In genomic region chr8:69715366-69715765, GRCm38 (mm10) we compare ENCODE assay signal across 10 mouse cellular contexts. TPM values are rescaled to one million over a fixed set of nuclear protein-coding genes. Genes with fewer than 3 reads are reported as not detected.
A peak's percentile ranks its signal among the peaks of the same experiment; 100 is the strongest.
DNase-seq lines count a peak whose midpoint lies in the region; ATAC-seq and TF ChIP-seq lines count a peak whose summit lies in the region.
"Had no signal": no experiment of that assay in that cellular context is flagged by ENCODE, and none has a peak within 500 bp of the region (broad histone marks: within the 10 kb centered on the region; RNA-seq: fewer than 3 reads in every experiment).

No protein-coding gene starts in this region.

- peaks cover 22% of the 10 kb centered on the region for H3K4me1 ChIP-seq in heart, embryonic 12.5 days (replicated peaks)
- H3K4me1 ChIP-seq in bone marrow macrophage, adult 2 months (ENCODE audit: control insufficient read depth, insufficient read depth, low read length): peaks cover 12% of the 10 kb centered on the region
- peaks cover 14% of the 10 kb centered on the region for H3K4me1 ChIP-seq in hindbrain, embryonic 12.5 days
- H3K4me1 ChIP-seq in midbrain, embryonic 11.5 days (ENCODE audit: control insufficient read depth, insufficient read depth, low read length): peaks cover 6% of the 10 kb centered on the region

- H3K27ac ChIP-seq in heart, embryonic 12.5 days (ENCODE audit: poor library complexity, severe bottlenecking): no peak overlapping the region
- no peak overlapping the region for H3K27ac ChIP-seq in bone marrow macrophage, adult 2 months (ENCODE audit: insufficient read depth, low read depth, low read length)
- no peak overlapping the region for H3K27ac ChIP-seq in hindbrain, embryonic 12.5 days
- no peak overlapping the region for H3K27ac ChIP-seq in midbrain, embryonic 11.5 days (ENCODE audit: low read depth, low read length)

- peak overlapping the region; percentile 60 for H3K4me2 ChIP-seq in heart, embryonic 12.5 days
- peak overlapping the region; percentile 52 for H3K4me2 ChIP-seq in hindbrain, embryonic 12.5 days (replicated peaks)
- H3K4me2 ChIP-seq in midbrain, embryonic 11.5 days: peak overlapping the region; percentile 44

- H3K36me3 ChIP-seq in heart, embryonic 12.5 days: peaks cover 33% of the 10 kb centered on the region
- H3K36me3 ChIP-seq in hindbrain, embryonic 12.5 days: peaks cover 7% of the 10 kb centered on the region; the same call in 1 of the 2 replicates
- H3K36me3 ChIP-seq in midbrain, embryonic 11.5 days (ENCODE audit: control insufficient read depth, insufficient read depth, low read length): no peaks in the 10 kb centered on the region; the same call in 1 of the 2 replicates

- H3K4me3 ChIP-seq in heart, embryonic 12.5 days: peak overlapping the region; percentile 23
- peak overlapping the region; percentile 33 for H3K4me3 ChIP-seq in bone marrow macrophage, adult 2 months (ENCODE audit: insufficient read depth, low read length)
- H3K4me3 ChIP-seq in hindbrain, embryonic 12.5 days: peak overlapping the region; percentile 93; the same call in 1 of the 2 replicates
- peak overlapping the region; percentile 86 for H3K4me3 ChIP-seq in midbrain, embryonic 11.5 days (ENCODE audit: low read depth, low read length)

- DNase-seq in heart, adult 8-10 months (ENCODE audit: low spot score): no peak
- peak; percentile 67 for DNase-seq in midbrain, embryonic 11.5 days (ENCODE audit: low spot score, missing footprints)
- DNase-seq in layer of hippocampus, adult 11-12 months (ENCODE audit: low spot score): no peak
- DNase-seq in urinary bladder, postnatal 25 days (ENCODE audit: low spot score): no peak
- DNase-seq: right cerebral cortex, adult 18-20 months had no signal

- 74% methylated on average over 6 of the region's 6 CpGs for WGBS in heart, embryonic 12.5 days
- 86% methylated on average over 6 of the region's 6 CpGs for WGBS in hindbrain, embryonic 12.5 days
- WGBS in midbrain, embryonic 11.5 days: 85% methylated on average over 6 of the region's 6 CpGs

- no peak for TF ChIP-seq CTCF in bone marrow macrophage, adult 2 months (IDR thresholded peaks at IDR 0.05; ENCODE audit: low read depth, low read length)

- H3K9ac ChIP-seq in heart, embryonic 12.5 days: peak overlapping the region; percentile 52
- peak overlapping the region; percentile 49 for H3K9ac ChIP-seq in hindbrain, embryonic 12.5 days
- H3K9ac ChIP-seq in midbrain, embryonic 11.5 days (ENCODE audit: low read length): peak overlapping the region; percentile 36; the same call in 1 of the 2 replicates

- no peak for TF ChIP-seq POLR2A in bone marrow macrophage, adult 2 months (IDR thresholded peaks at IDR 0.05; ENCODE audit: borderline replicate concordance, low read depth, low read length)

- no peak for ATAC-seq in heart, embryonic 12.5 days (ENCODE audit: insufficient number of reproducible peaks, low FRiP score)
- no peak for ATAC-seq in hindbrain, embryonic 12.5 days (ENCODE audit: low FRiP score)
- no peak for ATAC-seq in midbrain, embryonic 11.5 days (ENCODE audit: low FRiP score)
- no peak for ATAC-seq in erythroid progenitor cell, adult 5-6 weeks (replicated peaks; ENCODE audit: low FRiP score, poor library complexity, severe bottlenecking)
- ATAC-seq: Patski had no signal

- H3K27me3 ChIP-seq in heart, embryonic 12.5 days (replicated peaks): no peaks in the 10 kb centered on the region
- H3K27me3 ChIP-seq in hindbrain, embryonic 12.5 days: no peaks in the 10 kb centered on the region
- H3K27me3 ChIP-seq in midbrain, embryonic 11.5 days (ENCODE audit: control insufficient read depth, insufficient read depth, low read length): no peaks in the 10 kb centered on the region
- H3K27me3 ChIP-seq: Patski had no signal

- no peaks in the 10 kb centered on the region for H3K9me3 ChIP-seq in heart, embryonic 12.5 days (replicated peaks)
- H3K9me3 ChIP-seq in hindbrain, embryonic 12.5 days (replicated peaks): no peaks in the 10 kb centered on the region
- H3K9me3 ChIP-seq in midbrain, embryonic 11.5 days (ENCODE audit: control insufficient read depth, low read length): no peaks in the 10 kb centered on the region

RNA-seq across cellular contexts. Expression of gene Zfp869, which starts 4.8 kb away (rescaled TPM):
- 21.2 and 22.0 TPM in 2 replicates for polyA plus RNA-seq in heart, embryonic 12.5 days (2016; fragmentation: Nextera tagmentation; extraction: Ambion mirVana)
- 10 to 100 TPM; 13.5 to 19.5 (median 14.7) TPM for total RNA-seq in heart, adult 8-10 months (2022)
- 18.4 and 21.8 TPM in 2 replicates for polyA plus RNA-seq in bone marrow macrophage, adult 2 months (2012; ENCODE audit: insufficient read depth, insufficient read length, missing spikeins)
- 28.5 and 31.6 TPM in 2 replicates for polyA plus RNA-seq in hindbrain, embryonic 12.5 days (2016; fragmentation: Nextera tagmentation; extraction: Ambion mirVana)
- polyA plus RNA-seq in midbrain, embryonic 11.5 days (2014; fragmentation: Nextera tagmentation; extraction: Ambion mirVana): 34.9 and 38.6 TPM in 2 replicates
- 14.1 and 14.3 TPM in 2 replicates for total RNA-seq in erythroid progenitor cell, adult 5-6 weeks (2015; ENCODE audit: low replicate concordance)
- 6.6 and 24.6 TPM in 2 replicates for total RNA-seq in erythroid progenitor cell, adult 5-6 weeks (2017; ENCODE audit: low replicate concordance)

RNA-seq across cellular contexts. Expression of gene Zfp963, which starts 34.4 kb away (rescaled TPM):
- polyA plus RNA-seq in heart, embryonic 12.5 days (2016; fragmentation: Nextera tagmentation; extraction: Ambion mirVana): 2.9 and 3.3 TPM in 2 replicates
- total RNA-seq in heart, adult 8-10 months (2022): 1 to 10 TPM; 2.1 to 2.9 (median 2.6) TPM
- polyA plus RNA-seq in bone marrow macrophage, adult 2 months (2012; ENCODE audit: insufficient read depth, insufficient read length, missing spikeins): 4.2 and 4.5 TPM in 2 replicates
- 6.6 and 7.3 TPM in 2 replicates for polyA plus RNA-seq in hindbrain, embryonic 12.5 days (2016; fragmentation: Nextera tagmentation; extraction: Ambion mirVana)
- polyA plus RNA-seq in midbrain, embryonic 11.5 days (2014; fragmentation: Nextera tagmentation; extraction: Ambion mirVana): 6.7 and 7.0 TPM in 2 replicates
- total RNA-seq in erythroid progenitor cell, adult 5-6 weeks (2015; ENCODE audit: low replicate concordance): 3.4 and 16.6 TPM in 2 replicates
- total RNA-seq in erythroid progenitor cell, adult 5-6 weeks (2017; ENCODE audit: low replicate concordance): 7.1 and 8.5 TPM in 2 replicates

RNA-seq across cellular contexts. Expression of gene Gm20422, which starts 59.3 kb away (rescaled TPM):
- polyA plus RNA-seq in heart, embryonic 12.5 days (2016; fragmentation: Nextera tagmentation; extraction: Ambion mirVana): 0.33 TPM in 1 of 2 replicates, not detected in the other
- 1 to 10 TPM in 2 of 4 experiments, under 1 TPM in 1, not detected in 1; 0.57 to 1.9 (median 1.1) TPM for total RNA-seq in heart, adult 8-10 months (2022)
- polyA plus RNA-seq in bone marrow macrophage, adult 2 months (2012; ENCODE audit: insufficient read depth, insufficient read length, missing spikeins): 2.8 and 3.0 TPM in 2 replicates
- polyA plus RNA-seq in hindbrain, embryonic 12.5 days (2016; fragmentation: Nextera tagmentation; extraction: Ambion mirVana): 1.2 TPM in 1 of 2 replicates, not detected in the other
- polyA plus RNA-seq in midbrain, embryonic 11.5 days (2014; fragmentation: Nextera tagmentation; extraction: Ambion mirVana): 1.4 and 1.6 TPM in 2 replicates
- not detected in 2 replicates for total RNA-seq in erythroid progenitor cell, adult 5-6 weeks (2015; ENCODE audit: low replicate concordance)
- not detected in 2 replicates for total RNA-seq in erythroid progenitor cell, adult 5-6 weeks (2017; ENCODE audit: low replicate concordance)

Comparison
In these comparisons a context has a peak if more than half of its experiments do, and no peak if none do; other contexts are left out.
1. H3K4me3 ChIP-seq: peak in every context shown above with its lines; median percentile 93 in hindbrain, embryonic 12.5 days; 86 in midbrain, embryonic 11.5 days; 33 in bone marrow macrophage, adult 2 months; 23 in heart, embryonic 12.5 days.